Mouse (Mus musculus) testis, adult 2 months (tissue): Measurements from ENCODE around the gene 2410015M20Rik.

Experiments
- CTCF ChIP-seq: fragments of 200-500 bp; IDR thresholded peaks from 2 replicates; pipeline ENCODE4 v1.5.1; 2012; ENCODE audit warnings: low read depth, mild to moderate bottlenecking, inconsistent platforms, low read length, moderate library complexity; ENCODE audit not compliant: control insufficient read depth, insufficient read depth, insufficient replicate concordance
- POLR2A ChIP-seq: fragments of 200-500 bp; IDR thresholded peaks from 2 replicates; pipeline ENCODE4 v1.6.1; 2012; ENCODE audit warnings: low read depth, mild to moderate bottlenecking, inconsistent platforms, low read length, moderate library complexity; ENCODE audit not compliant: control insufficient read depth

GRCm38 (mm10) chr17:56615792-56616191, 6.2 kb upstream of the 2410015M20Rik start:
- no peak for TF ChIP-seq POLR2A
- no peak for TF ChIP-seq CTCF
